Comparison of ENCODE assay signal across 10 mouse cellular contexts in the genomic region with DNA sequence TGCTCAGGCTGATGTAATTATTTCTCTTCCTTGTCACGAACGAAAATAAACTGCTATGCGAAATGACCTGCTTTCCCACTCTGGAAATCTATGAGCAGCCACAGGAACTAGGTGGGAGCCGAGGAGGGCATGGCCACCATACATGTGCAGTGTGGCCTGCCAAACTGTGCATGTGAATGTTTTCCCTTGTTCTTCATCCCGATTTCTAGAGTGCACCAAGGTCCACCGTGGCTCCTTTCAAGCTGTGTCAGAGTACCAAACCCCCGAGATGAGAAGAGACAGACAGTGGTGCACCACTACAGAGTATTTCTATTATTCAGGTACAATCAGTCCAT. TPM values are rescaled to one million over a fixed set of nuclear protein-coding genes. Genes with fewer than 3 reads are reported as not detected.
DNase-seq lines count a peak whose midpoint lies in the region; ATAC-seq lines count a peak whose summit lies in the region.
"Had no signal": no experiment of that assay in that cellular context is flagged by ENCODE, and none has a peak within 500 bp of the region (broad histone marks: within the 10 kb centered on the region; RNA-seq: fewer than 3 reads in every experiment).

No protein-coding gene starts in this region.

- peak overlapping the region; percentile 61; the same call in 1 of the 2 replicates for H3K9ac ChIP-seq in forebrain, embryonic 12.5 days
- peak overlapping the region; percentile 69 for H3K9ac ChIP-seq in midbrain, embryonic 13.5 days (replicated peaks)
- H3K9ac ChIP-seq: liver, embryonic 15.5 days had no signal

- no peak for ATAC-seq in forebrain, embryonic 12.5 days (ENCODE audit: low FRiP score)
- ATAC-seq in midbrain, embryonic 13.5 days: peak; percentile 67; the same call in 1 of the 2 replicates

- H3K4me3 ChIP-seq in forebrain, embryonic 12.5 days (replicated peaks): peak overlapping the region; percentile 48
- H3K4me3 ChIP-seq in midbrain, embryonic 13.5 days (replicated peaks): peak overlapping the region; percentile 53
- H3K4me3 ChIP-seq: erythroblast, embryonic 14.5 days; liver, embryonic 15.5 days; myocyte had no signal

- no peak overlapping the region for H3K27ac ChIP-seq in forebrain, embryonic 12.5 days
- no peak overlapping the region for H3K27ac ChIP-seq in midbrain, embryonic 13.5 days
- H3K27ac ChIP-seq: liver, embryonic 15.5 days had no signal

- no peaks in the 10 kb centered on the region for H3K9me3 ChIP-seq in forebrain, embryonic 12.5 days
- H3K9me3 ChIP-seq in midbrain, embryonic 13.5 days: no peaks in the 10 kb centered on the region
- H3K9me3 ChIP-seq: liver, embryonic 15.5 days had no signal

- peaks cover 11% of the 10 kb centered on the region for H3K4me1 ChIP-seq in forebrain, embryonic 12.5 days
- peaks cover 15% of the 10 kb centered on the region; the same call in 1 of the 2 replicates for H3K4me1 ChIP-seq in midbrain, embryonic 13.5 days (replicated peaks)

- WGBS in forebrain, embryonic 12.5 days: 16% methylated on average over 7 of the region's 7 CpGs
- 11% methylated on average over 7 of the region's 7 CpGs for WGBS in midbrain, embryonic 13.5 days

- DNase-seq in layer of hippocampus, adult 9-11 months: peak; percentile 8
- no peak for DNase-seq in layer of hippocampus, adult 18-20 months (ENCODE audit: low spot score in 2 of 2)
- DNase-seq in cerebellum, postnatal 36 days: peak; percentile 10 to 35
- DNase-seq in adrenal gland, postnatal 36 days: no peak
- no peak for DNase-seq in urinary bladder, postnatal 25 days (ENCODE audit: low spot score)

- no peaks in the 10 kb centered on the region for H3K36me3 ChIP-seq in forebrain, embryonic 12.5 days (replicated peaks)
- no peaks in the 10 kb centered on the region for H3K36me3 ChIP-seq in midbrain, embryonic 13.5 days
- H3K36me3 ChIP-seq: liver, embryonic 15.5 days had no signal

- peaks cover 26% of the 10 kb centered on the region for H3K27me3 ChIP-seq in forebrain, embryonic 12.5 days
- peaks cover 7% of the 10 kb centered on the region; the same call in 1 of the 2 replicates for H3K27me3 ChIP-seq in midbrain, embryonic 13.5 days

- H3K4me2 ChIP-seq in forebrain, embryonic 12.5 days: peak overlapping the region; percentile 82
- H3K4me2 ChIP-seq in midbrain, embryonic 13.5 days (replicated peaks): peak overlapping the region; percentile 76
- H3K4me2 ChIP-seq: liver, embryonic 15.5 days had no signal

RNA-seq across cellular contexts. Expression of a gene that starts 0.2 kb away (rescaled TPM):
- 1 to 10 TPM; 6.7 to 7.5 TPM for total RNA-seq in layer of hippocampus, adult 18-20 months (2021)
- 0.83 and 1.1 TPM in 2 replicates for polyA plus RNA-seq in forebrain, embryonic 12.5 days (2016; fragmentation: Nextera tagmentation; extraction: Ambion mirVana)
- 3.6 and 4.4 TPM in 2 replicates for polyA plus RNA-seq in midbrain, embryonic 13.5 days (2015; fragmentation: Nextera tagmentation; extraction: Ambion mirVana)
- not detected for total RNA-seq in adrenal gland, postnatal 36 days (2021)
- polyA plus RNA-seq: erythroblast, embryonic 14.5 days; myocyte had no signal

RNA-seq across cellular contexts. Expression of a gene that starts 45.8 kb away (rescaled TPM):
- total RNA-seq in layer of hippocampus, adult 18-20 months (2021): under 1 TPM; 0.41 to 0.67 TPM
- 8.2 and 9.7 TPM in 2 replicates for polyA plus RNA-seq in forebrain, embryonic 12.5 days (2016; fragmentation: Nextera tagmentation; extraction: Ambion mirVana)
- polyA plus RNA-seq in midbrain, embryonic 13.5 days (2015; fragmentation: Nextera tagmentation; extraction: Ambion mirVana): 5.9 and 6.3 TPM in 2 replicates
- total RNA-seq in adrenal gland, postnatal 36 days (2021): not detected

Comparison
In these comparisons a context has a peak if more than half of its experiments do, and no peak if none do; other contexts are left out.
1. DNase-seq: peak in layer of hippocampus, adult 9-11 months (single experiment) and cerebellum, postnatal 36 days (2 of 2); none in layer of hippocampus, adult 18-20 months (0 of 2), adrenal gland, postnatal 36 days (0 of 2) and urinary bladder, postnatal 25 days (single experiment).
2. RNA of a gene that starts 0.2 kb away (total RNA-seq): 6.7 to 7.5 TPM in layer of hippocampus, adult 18-20 months; not detected in adrenal gland, postnatal 36 days; every median in the first group is over 4 times any median in the second.